Mouse (Mus musculus) lung, postnatal 10 days (tissue): Measurements from ENCODE around the gene Myo15.
"Not testable (repeated sequence)": the region's sequence is repeated elsewhere in the genome, so short reads cannot be mapped to it uniquely, and the experiment has no call there.

Experiments used
- DNase-seq: peaks from one replicate; pipeline ENCODE4 v3.0.0; 2021

The Myo15 gene

DNA sequence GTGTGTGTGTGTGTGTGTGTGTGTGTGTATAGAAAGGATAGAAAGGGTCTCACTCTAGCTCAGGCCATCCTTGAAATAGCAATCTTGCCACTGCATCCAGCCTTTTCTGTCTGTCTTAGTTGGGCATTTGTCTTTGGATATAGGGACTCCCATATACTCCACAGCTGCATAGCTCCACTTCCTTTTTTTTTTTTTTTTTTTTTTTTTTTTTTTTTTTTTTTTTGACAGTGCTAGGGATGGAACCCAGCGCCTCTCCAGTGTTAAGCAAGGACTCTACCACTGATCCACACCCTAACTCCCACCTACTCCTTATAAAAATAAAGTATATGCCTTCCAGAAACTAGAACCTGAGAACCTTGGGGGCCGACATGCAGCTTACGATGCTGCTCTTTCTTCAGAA, 88.5 kb downstream of the Myo15 start:
- no peak for DNase-seq

DNA sequence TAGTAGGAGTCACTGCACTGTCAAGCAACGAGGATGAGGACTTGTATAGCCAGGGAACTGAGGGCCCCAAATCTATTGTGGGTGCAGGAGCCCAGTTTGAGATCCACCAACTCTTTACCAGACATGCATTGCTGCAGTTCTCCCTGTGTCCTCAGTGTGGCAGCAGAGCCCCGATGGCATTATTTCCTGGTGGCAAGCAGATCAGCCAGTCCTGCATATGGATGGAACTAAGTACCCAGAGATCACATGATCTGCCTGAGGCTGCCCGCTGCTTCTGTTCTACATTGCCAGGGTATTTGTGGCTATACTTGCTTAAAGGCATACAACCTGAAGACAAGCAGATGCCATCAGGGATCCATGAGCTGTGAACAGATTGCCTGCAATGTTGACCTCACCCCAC, 90.2 kb downstream of the Myo15 start:
- peak; percentile 78 for DNase-seq

DNA sequence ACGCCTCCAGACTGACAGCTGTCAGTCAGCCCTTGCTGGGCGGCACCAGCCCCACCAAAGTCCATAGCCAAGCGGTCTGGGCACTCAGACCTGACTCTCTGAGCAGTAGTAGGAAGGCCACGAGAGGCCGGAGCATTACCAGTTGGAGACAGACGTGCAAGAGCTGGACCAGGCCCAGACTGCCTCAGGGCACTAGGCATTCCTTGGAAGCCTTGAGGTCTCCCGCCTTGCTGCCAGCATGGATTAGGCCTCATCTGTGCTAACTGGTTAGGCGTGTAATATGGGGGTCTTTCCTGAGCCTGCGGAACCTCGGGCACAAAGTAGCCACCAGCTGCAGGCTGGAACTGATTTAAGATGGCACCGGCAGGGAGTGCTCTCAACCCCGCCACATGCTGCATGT, 104.9 kb downstream of the Myo15 start:
- not testable (repeated sequence) for DNase-seq
